Mouse (Mus musculus): Measurements from ENCODE around the gene Cog4. TPM values are rescaled to one million over a fixed set of nuclear protein-coding genes. Genes with fewer than 3 reads are reported as not detected.

The Cog4 gene
- polyA plus RNA-seq, 1 experiment from 2014 or later: 77.1 TPM

GRCm38 (mm10) chr8:110877862-110878261 is 31.5 kb downstream of the Cog4 start:
- no peak for ATAC-seq (replicated peaks)
- WGBS: 92% methylated on average over 4 of the region's 4 CpGs
- H3K36me3 ChIP-seq (replicated peaks): peaks cover 80% of the 10 kb centered on the region
- no peaks in the 10 kb centered on the region for H3K9me3 ChIP-seq
- H3K4me3 ChIP-seq: no peak overlapping the region
- H3K4me2 ChIP-seq: no peak overlapping the region
- no peaks in the 10 kb centered on the region for H3K27me3 ChIP-seq (replicated peaks)
- H3K4me1 ChIP-seq: no peaks in the 10 kb centered on the region
- no peak overlapping the region for H3K27ac ChIP-seq
- no peak overlapping the region for H3K9ac ChIP-seq

GRCm38 (mm10) chr8:110881741-110882310 is 35.4 kb downstream of the Cog4 start:
- ATAC-seq (replicated peaks): no peak
- H3K4me2 ChIP-seq: no peak overlapping the region
- H3K9me3 ChIP-seq: no peaks in the 10 kb centered on the region
- no peak overlapping the region for H3K4me3 ChIP-seq
- H3K4me1 ChIP-seq: no peaks in the 10 kb centered on the region
- H3K27ac ChIP-seq: no peak overlapping the region
- H3K36me3 ChIP-seq (replicated peaks): peaks cover 61% of the 10 kb centered on the region
- H3K9ac ChIP-seq: no peak overlapping the region
- WGBS: 92% methylated on average over 10 of the region's 10 CpGs
- H3K27me3 ChIP-seq (replicated peaks): no peaks in the 10 kb centered on the region

- no peak overlapping the region for H3K4me3 ChIP-seq
- no peak overlapping the region for H3K9ac ChIP-seq
- H3K27me3 ChIP-seq (replicated peaks): no peaks in the 10 kb centered on the region
- no peak for ATAC-seq (replicated peaks)
- 94% methylated on average over 18 of the region's 18 CpGs for WGBS
- H3K36me3 ChIP-seq (replicated peaks): peaks cover 45% of the 10 kb centered on the region
- H3K4me1 ChIP-seq: no peaks in the 10 kb centered on the region
- no peak overlapping the region for H3K27ac ChIP-seq
- no peaks in the 10 kb centered on the region for H3K9me3 ChIP-seq
- no peak overlapping the region for H3K4me2 ChIP-seq
Observed at GRCm38 (mm10) chr8:110883824-110884223, 37.4 kb downstream of the Cog4 start.

- WGBS: 88% methylated on average over 3 of the region's 3 CpGs
- no peak for ATAC-seq (replicated peaks)
- H3K36me3 ChIP-seq (replicated peaks): peaks cover 21% of the 10 kb centered on the region
Observed at GRCm38 (mm10) chr8:110886634-110887033, 40.2 kb downstream of the Cog4 start.

GRCm38 (mm10) chr8:110887551-110887950 is 41.2 kb downstream of the Cog4 start:
- no peaks in the 10 kb centered on the region for H3K4me1 ChIP-seq
- no peak for ATAC-seq (replicated peaks)
- no peaks in the 10 kb centered on the region for H3K9me3 ChIP-seq
- no peak overlapping the region for H3K4me3 ChIP-seq
- no peak overlapping the region for H3K27ac ChIP-seq
- no peaks in the 10 kb centered on the region for H3K27me3 ChIP-seq (replicated peaks)
- H3K9ac ChIP-seq: no peak overlapping the region
- no peak overlapping the region for H3K4me2 ChIP-seq
- peaks cover 13% of the 10 kb centered on the region for H3K36me3 ChIP-seq (replicated peaks)
- WGBS: 94% methylated on average over 10 of the region's 10 CpGs

More at GRCm38 (mm10) chr8:110886634-110887033, 40.2 kb downstream of the Cog4 start:
- Histone ChIP-seq H3K4me3 (no peak overlapping the region), H3K4me2 (no peak overlapping the region), H3K9ac (no peak overlapping the region), H3K4me1 (no peaks in the 10 kb centered on the region), H3K9me3 (no peaks in the 10 kb centered on the region), H3K27ac (no peak overlapping the region), H3K27me3 (replicated peaks) (no peaks in the 10 kb centered on the region)

GRCm38 (mm10) chr8:110888441-110888840 is 42.0 kb downstream of the Cog4 start:
- Histone ChIP-seq H3K36me3 (replicated peaks) (peaks cover 4% of the 10 kb centered on the region), H3K27ac (no peak overlapping the region), H3K27me3 (replicated peaks) (no peaks in the 10 kb centered on the region), H3K4me3 (no peak overlapping the region), H3K9me3 (no peaks in the 10 kb centered on the region), H3K4me2 (no peak overlapping the region), H3K9ac (no peak overlapping the region), H3K4me1 (no peaks in the 10 kb centered on the region)
- ATAC-seq (replicated peaks): no peak
- 91% methylated on average over 8 of the region's 8 CpGs for WGBS

GRCm38 (mm10) chr8:110888860-110889259 is 42.5 kb downstream of the Cog4 start:
- Histone ChIP-seq H3K9ac (no peak overlapping the region), H3K4me1 (no peaks in the 10 kb centered on the region), H3K36me3 (replicated peaks) (no peaks in the 10 kb centered on the region; the same call in none of the 2 replicates), H3K27ac (no peak overlapping the region), H3K4me2 (no peak overlapping the region), H3K9me3 (no peaks in the 10 kb centered on the region), H3K27me3 (replicated peaks) (no peaks in the 10 kb centered on the region), H3K4me3 (no peak overlapping the region)
- WGBS: 92% methylated on average over 16 of the region's 16 CpGs
- ATAC-seq (replicated peaks): no peak

- H3K27ac ChIP-seq: no peak overlapping the region
- H3K9me3 ChIP-seq: no peaks in the 10 kb centered on the region
- H3K9ac ChIP-seq: no peak overlapping the region
- no peak overlapping the region for H3K4me3 ChIP-seq
- no peak overlapping the region for H3K4me2 ChIP-seq
- 73% methylated on average over 12 of the region's 12 CpGs for WGBS
- H3K36me3 ChIP-seq (replicated peaks): no peaks in the 10 kb centered on the region; the same call in 1 of the 2 replicates
- H3K4me1 ChIP-seq: no peaks in the 10 kb centered on the region
- ATAC-seq (replicated peaks): no peak
- no peaks in the 10 kb centered on the region for H3K27me3 ChIP-seq (replicated peaks)
Observed at GRCm38 (mm10) chr8:110889904-110890470, 43.6 kb downstream of the Cog4 start.

GRCm38 (mm10) chr8:110892040-110892439 is 45.6 kb downstream of the Cog4 start:
- H3K9ac ChIP-seq: no peak overlapping the region
- 91% methylated on average over 7 of the region's 7 CpGs for WGBS
- H3K4me1 ChIP-seq: no peaks in the 10 kb centered on the region
- no peaks in the 10 kb centered on the region for H3K9me3 ChIP-seq
- no peak overlapping the region for H3K4me2 ChIP-seq
- no peak for ATAC-seq (replicated peaks)
- no peak overlapping the region for H3K4me3 ChIP-seq
- H3K27ac ChIP-seq: no peak overlapping the region
- no peaks in the 10 kb centered on the region; the same call in 1 of the 2 replicates for H3K36me3 ChIP-seq (replicated peaks)
- H3K27me3 ChIP-seq (replicated peaks): no peaks in the 10 kb centered on the region

- no peak overlapping the region for H3K4me2 ChIP-seq
- 94% methylated on average over 2 of the region's 2 CpGs for WGBS
- no peak overlapping the region for H3K4me3 ChIP-seq
- no peak overlapping the region for H3K9ac ChIP-seq
- H3K9me3 ChIP-seq: no peaks in the 10 kb centered on the region
- H3K27ac ChIP-seq: no peak overlapping the region
- H3K36me3 ChIP-seq (replicated peaks): no peaks in the 10 kb centered on the region; the same call in 1 of the 2 replicates
- H3K27me3 ChIP-seq (replicated peaks): no peaks in the 10 kb centered on the region
- no peaks in the 10 kb centered on the region for H3K4me1 ChIP-seq
- no peak for ATAC-seq (replicated peaks)
Observed at GRCm38 (mm10) chr8:110892913-110893312, 46.5 kb downstream of the Cog4 start.

- WGBS: 85% methylated on average over 10 of the region's 10 CpGs
Observed at GRCm38 (mm10) chr8:110894851-110895250, 48.5 kb downstream of the Cog4 start.

GRCm38 (mm10) chr8:110895254-110895653 is 48.9 kb downstream of the Cog4 start:
- H3K36me3 ChIP-seq (replicated peaks): 0 out of 2 replicates have a peak, but pooled peaks cover 3% of the 10 kb centered on the region
- ATAC-seq (replicated peaks): no peak
- H3K27me3 ChIP-seq (replicated peaks): no peaks in the 10 kb centered on the region
- no peak overlapping the region for H3K9ac ChIP-seq
- no peaks in the 10 kb centered on the region for H3K9me3 ChIP-seq
- no peaks in the 10 kb centered on the region for H3K4me1 ChIP-seq
- H3K27ac ChIP-seq: no peak overlapping the region
- 88% methylated on average over 8 of the region's 9 CpGs for WGBS
- H3K4me2 ChIP-seq: no peak overlapping the region
- H3K4me3 ChIP-seq: no peak overlapping the region

More at GRCm38 (mm10) chr8:110894851-110895250, 48.5 kb downstream of the Cog4 start:
- ATAC-seq (replicated peaks): no peak
- no peaks in the 10 kb centered on the region for H3K27me3 ChIP-seq (replicated peaks)
- no peak overlapping the region for H3K9ac ChIP-seq
- H3K36me3 ChIP-seq (replicated peaks): 0 out of 2 replicates have a peak, but pooled peaks cover 3% of the 10 kb centered on the region
- H3K27ac ChIP-seq: no peak overlapping the region
- H3K9me3 ChIP-seq: no peaks in the 10 kb centered on the region
- no peak overlapping the region for H3K4me2 ChIP-seq
- no peak overlapping the region for H3K4me3 ChIP-seq
- no peaks in the 10 kb centered on the region for H3K4me1 ChIP-seq

GRCm38 (mm10) chr8:110895812-110896211 is 49.4 kb downstream of the Cog4 start:
- H3K4me1 ChIP-seq: no peaks in the 10 kb centered on the region
- no peak overlapping the region for H3K4me3 ChIP-seq
- H3K36me3 ChIP-seq (replicated peaks): 0 out of 2 replicates have a peak, but pooled peaks cover 3% of the 10 kb centered on the region
- no peak overlapping the region for H3K9ac ChIP-seq
- no peaks in the 10 kb centered on the region for H3K27me3 ChIP-seq (replicated peaks)
- H3K9me3 ChIP-seq: no peaks in the 10 kb centered on the region
- WGBS: 89% methylated on average over 13 of the region's 13 CpGs
- H3K27ac ChIP-seq: no peak overlapping the region
- ATAC-seq (replicated peaks): no peak
- H3K4me2 ChIP-seq: no peak overlapping the region

Measured in midbrain, embryonic 15.5 days (tissue).